Mouse (Mus musculus) neural tube, embryonic 10.5 days (tissue): ENCODE data around the gene Fnip1.
A peak's percentile ranks its signal among the peaks of the same experiment; 100 is the strongest.

Experiments used
- DNase-seq: peaks from one replicate; pipeline ENCODE4 v3.0.0-alpha.2; 2017; ENCODE audit warnings: low spot score; ENCODE audit errors: extremely low spot score

Gene Fnip1

DNA sequence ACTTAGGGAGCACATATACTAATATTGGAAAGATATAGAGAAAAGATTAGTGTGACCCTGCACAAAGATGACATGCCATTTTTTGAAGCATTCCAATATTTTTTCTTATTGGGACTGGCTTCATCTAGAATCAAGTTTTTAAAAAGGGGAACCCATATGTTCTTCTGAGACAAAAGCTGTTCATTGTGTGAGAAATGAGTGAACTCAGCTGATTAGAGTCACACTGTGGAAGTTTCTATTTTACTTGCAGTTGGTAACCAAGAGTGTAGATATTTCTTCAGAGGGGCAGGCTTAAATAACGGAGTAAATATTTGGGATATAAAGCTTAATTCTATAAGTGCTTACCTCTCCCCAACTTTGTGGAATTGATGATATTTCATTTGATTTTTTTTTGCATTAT, 20.2 kb downstream of the Fnip1 start:
- no peak for DNase-seq

DNA sequence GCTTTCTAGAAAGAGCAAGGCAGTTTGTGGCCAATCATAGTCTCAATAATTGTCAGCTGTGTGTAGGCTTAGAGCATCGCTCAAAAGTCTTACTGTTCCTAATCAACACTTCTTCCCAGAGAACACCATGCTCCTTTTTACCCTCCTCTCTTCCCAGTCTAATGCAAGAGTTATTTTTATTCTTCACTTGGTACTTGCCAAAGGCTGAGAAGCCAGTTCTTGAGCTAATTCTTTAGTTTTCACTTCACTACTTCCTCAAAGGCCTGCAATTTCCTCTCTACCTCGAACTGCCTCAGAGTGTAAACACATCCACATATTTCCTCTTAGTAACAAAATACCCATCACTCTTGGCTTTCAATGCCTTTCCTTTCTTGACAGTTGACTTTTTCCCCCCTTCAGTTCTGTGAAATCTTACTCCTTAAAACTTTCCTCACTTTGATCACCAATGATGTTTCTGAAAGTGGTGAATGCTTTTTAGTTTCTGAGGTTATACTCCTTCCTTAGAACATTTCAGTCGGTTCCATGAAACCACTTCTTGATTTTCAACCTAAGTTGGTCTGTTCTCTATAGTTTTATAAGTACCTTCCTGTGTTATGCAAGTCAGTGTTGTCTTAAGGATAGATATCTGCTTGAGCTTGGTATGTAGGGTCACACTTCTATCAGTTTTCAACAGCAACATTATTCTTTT, 26.7 kb downstream of the Fnip1 start:
- DNase-seq, result no peak

DNA sequence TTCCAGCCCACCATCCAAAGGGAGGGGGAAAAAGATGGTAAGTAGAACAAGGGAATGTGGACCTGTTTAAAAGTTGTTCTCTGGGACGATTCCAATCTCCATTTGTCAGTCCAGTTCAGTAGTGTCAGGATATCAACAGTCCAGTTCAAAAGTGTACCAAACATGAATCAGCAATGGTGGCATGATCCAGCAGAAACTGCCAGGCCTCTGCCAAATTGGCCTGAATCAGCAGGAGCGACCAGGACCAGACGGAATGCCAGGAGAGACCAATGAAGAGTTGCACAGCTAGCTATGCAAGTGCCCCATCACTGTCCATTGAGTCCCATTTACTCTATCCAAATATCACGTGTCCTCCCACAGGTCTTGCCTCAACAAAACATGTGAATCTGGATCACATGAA, 34.2 kb downstream of the Fnip1 start:
- no peak for DNase-seq

DNA sequence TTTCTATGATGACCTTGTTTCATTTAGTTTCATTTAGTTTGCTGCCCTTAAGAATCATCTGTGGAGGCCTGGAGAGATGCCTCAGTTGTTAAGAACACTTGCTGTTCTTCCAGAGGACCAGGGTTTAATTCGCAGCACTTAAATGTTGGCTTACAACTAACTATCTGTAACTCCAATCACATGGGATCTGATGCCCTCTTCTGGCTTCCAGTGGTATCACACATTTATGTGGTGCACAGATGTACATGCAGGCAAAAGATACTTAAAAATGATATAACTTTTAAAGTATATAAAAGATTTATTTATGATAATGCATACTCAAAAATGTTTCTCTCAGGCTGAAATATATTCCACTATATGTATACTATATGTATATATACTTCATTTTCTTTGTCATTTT, 40.4 kb downstream of the Fnip1 start:
- no peak for DNase-seq

DNA sequence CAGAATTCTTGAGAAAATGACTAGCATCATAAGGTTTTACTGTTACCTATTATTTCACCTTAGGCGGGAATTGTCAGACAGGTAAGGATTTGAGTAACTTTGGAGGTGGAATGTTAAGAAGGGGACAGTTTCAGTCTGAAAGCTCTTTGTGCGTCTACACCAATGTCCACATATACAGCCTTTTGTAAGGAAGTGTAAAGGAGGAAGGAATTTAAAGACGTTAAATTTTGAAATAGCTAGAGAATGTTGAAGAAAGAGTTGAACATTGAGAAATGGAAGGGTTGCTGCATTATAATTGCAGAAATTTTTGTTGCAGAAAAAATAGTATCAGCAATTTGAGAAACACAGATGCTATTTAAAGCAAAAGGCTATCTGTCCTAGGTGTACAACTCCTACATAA, 48.0 kb downstream of the Fnip1 start:
- DNase-seq, result no peak

DNA sequence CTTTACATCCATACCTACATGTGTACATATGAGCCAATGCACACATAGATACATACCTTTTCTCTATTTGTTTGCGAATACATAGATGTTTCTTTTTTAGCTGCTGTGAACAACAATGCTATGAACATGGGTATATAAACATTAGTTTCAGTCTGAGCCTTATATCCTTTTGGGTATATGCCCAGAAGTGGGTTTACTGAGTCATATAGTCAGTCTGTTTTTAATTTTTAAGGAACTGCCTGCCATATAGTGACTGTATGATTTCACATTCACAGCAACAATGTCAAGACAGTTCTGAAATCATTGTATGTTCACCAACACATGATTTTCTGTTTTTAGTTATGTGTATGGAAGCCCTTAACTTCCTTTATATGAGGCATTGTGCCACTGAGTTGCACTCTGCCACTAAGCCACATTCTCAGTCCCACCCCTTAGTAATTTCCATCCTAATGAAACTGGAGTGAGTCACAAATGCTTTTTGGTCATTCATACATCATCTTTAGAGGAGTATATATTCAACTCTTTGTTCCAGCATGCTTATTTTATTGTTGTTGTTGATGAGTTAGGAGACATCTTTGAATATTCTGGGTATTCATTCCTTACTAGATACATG, 54.1 kb downstream of the Fnip1 start:
- no peak for DNase-seq

DNA sequence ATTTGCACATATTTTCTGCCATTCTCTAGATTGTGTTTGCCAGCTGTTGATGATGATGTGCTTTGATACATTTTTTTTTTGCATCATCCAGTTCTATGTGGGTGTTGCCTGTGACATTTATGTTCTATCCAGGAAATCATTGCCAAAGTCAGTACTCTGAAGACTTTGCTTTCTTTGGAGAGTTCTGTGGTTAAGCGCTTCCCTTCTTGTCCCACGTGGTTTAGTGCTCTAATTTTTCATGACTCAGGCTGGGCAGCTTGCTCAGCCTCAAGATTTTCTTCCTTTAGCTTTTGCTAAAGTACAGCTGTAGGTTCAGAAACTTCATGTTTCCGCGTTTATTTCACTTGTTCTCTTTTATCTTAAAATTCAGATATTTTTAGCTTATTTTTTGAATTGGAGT, 54.6 kb downstream of the Fnip1 start:
- no peak for DNase-seq

DNA sequence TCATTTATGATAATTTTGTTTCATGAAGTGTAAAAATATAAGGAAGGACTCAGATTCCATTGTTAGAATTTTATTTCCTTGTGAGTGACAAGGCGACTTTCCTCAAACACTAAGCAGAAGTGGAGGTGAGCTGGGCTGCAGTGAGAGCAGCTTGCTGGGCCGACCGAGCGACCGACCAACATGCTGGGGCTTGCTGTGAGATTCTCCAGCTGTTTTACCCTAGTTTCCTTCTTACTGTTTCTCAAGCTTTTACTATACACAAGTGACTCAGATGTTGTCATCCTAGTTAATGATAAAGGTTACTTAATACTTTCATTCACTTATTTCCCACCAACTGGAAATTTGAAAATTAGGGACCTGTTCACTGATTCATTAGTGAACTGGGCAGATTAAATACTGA, 61.8 kb downstream of the Fnip1 start:
- no peak for DNase-seq

DNA sequence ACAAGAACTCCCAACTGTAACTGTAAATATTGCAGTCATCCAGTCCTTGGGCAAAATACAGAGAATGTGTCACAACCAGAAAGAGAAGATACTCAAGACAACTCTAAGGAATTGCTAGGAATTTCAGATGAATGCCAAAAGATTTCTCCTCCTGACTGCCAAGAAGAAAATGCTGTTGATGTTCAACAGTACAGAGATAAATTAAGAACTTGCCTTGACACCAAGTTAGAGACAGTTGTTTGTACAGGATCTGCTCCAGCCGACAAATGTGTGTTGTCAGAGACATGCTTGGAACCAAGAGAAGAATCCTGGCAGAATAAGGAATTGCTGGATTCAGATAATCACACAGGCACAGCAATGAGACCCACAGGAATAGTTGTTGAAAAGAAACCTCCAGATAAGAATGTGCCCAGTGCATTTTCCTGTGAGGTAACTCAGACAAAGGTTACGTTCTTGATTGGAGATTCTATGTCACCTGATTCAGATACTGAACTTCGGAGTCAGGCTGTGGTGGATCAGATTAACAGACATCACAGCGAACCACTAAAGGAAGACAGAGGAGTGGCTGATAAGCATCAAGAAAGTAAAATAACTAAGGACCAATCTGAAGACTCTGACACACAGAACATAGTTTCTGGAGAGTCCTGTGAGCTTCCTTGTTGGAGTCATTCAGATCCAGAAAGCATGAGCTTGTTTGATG, 64.7 kb downstream of the Fnip1 start:
- DNase-seq, result no peak

DNA sequence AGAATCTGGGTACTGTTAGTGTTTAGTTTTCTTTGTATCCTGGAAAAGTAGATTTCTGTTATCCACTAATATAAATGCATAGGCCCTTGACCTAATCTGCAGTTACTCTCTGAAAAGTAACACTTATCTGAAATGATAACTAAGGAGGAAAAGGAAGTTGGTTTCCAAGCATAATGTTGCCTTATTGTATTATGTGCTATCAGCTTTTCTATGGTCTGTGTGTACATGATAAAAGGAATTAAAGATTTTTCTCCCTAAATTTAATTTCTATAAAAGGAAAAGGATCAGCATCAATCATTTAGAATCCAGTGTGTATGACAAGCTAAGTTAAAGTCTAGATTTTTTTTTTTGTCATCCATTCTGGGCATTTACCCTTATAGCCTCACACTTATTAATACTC, 75.6 kb downstream of the Fnip1 start:
- no peak for DNase-seq

DNA sequence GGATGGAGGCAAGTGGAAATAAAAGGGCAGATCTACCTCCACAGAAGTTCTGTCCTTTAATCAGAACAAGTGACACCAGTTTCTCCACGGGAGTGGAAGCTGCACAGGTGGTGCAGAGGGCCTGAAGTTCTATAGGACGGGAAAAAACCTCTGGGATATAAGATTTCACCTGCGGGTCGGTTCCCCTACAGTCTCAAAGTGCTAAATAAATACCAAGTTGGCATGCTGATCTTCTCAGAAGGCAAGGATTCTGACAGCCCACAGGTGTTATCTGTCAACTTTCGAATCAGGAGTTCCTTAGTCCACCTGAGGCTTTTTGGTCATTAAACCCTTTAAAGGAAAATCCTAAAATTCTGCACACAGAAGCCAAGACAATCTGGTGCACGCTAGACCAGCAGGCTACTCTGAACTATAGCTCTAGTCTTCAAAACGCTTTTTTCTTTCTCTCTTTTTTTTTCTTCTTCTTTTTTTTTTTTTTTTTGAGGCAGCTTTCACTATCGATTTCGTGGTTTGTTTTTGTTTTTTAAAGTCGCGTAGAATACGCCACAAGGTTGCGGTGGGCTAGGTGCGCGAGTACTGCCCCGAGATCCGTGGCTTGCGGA, 84.0 kb downstream of the Fnip1 start:
- DNase-seq, result peak; percentile 17

DNA sequence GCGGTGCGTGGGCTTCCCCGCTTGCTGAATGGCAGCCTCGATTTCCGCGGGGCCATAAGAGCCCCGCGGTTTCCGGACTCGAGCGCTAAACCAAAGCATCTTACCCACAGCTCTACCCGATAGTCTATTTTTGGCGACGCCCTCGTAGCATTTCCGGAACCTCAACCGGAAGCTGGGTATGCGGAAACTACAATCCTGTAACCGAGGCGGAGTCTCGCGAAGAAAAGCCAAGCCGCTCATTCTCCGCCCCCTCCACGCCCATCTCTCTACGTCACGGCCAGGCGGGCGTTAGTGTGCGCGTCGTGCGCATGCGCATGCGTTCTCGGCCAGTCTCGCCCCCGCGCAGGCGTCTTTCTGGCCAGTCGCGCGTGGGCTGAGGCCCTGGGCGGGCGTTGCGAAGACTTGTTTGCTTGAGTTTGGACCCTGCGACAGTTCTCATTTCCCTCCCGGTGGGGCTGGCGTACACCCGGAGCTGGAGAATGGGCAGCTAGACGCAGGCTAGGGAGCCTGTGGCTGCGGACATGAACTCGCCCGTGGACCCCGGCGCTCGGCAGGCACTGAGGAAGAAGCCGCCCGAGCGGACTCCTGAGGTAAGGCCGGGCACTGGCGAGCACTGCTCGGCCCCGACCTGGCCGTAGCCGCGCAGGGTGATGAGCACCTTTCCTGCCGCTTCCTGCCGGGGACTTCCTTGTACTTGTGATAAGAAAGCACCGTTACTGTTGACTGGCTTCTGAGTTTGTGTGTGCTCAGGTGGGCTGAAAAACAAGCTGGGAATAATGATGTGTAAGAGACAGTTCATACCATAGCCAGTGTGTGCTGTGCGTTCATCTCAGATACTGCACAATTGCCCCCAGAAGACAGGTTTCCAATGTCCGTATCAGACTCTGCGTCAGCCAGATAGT, 84.8 kb downstream of the Fnip1 start, which contains the start of gene Rapgef6:
Rapgef6 (plus strand) TSS at position 319 of the 902 bp plus-strand sequence.
- peak; percentile 100 for DNase-seq

DNA sequence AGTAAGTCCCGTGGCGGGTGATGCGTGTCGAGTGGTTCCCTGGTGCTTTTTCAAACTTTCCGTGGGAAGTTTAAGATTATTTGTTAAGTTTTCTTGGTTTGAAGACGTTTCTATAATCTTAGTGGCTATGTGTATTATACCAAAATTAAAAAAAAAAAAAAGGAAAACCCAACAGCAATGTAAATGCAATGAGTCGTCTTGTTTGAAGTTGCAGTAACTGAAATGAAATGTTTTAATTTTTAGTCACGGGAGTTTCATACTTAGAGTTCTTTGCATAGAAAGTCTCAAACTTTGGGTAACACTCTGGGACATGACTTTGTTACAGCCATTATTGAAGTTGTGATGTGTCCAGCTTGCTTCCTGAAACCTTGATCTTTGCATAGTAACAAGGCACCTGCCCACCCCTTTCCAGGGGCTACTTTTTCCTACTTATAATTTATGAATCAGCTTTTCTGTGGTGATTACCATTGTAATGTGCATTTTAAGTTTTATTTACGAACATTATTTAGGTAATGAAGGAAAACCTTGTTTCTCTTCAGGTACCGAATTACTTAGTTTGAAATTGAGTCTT, 85.5 kb downstream of the Fnip1 start:
- DNase-seq, result no peak

DNA sequence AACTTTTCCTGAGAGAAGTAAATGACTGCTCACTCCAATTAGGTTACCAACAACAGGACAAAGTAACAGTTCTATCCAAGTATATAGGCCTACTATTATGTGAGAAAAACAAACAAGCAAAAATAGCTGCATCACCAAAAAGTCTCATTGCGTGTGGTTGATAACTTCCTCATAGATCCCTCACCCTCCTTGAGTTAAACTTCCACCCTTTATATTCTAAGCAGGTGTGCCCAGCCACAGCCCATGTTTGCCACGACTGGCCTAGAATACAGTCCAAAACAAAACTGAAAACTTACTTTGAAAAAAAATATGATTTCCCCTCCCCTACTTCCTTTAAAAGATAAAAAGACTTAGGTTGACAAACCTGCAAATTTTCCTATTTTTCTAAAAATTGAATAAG, 90.0 kb downstream of the Fnip1 start:
- no peak for DNase-seq

DNA sequence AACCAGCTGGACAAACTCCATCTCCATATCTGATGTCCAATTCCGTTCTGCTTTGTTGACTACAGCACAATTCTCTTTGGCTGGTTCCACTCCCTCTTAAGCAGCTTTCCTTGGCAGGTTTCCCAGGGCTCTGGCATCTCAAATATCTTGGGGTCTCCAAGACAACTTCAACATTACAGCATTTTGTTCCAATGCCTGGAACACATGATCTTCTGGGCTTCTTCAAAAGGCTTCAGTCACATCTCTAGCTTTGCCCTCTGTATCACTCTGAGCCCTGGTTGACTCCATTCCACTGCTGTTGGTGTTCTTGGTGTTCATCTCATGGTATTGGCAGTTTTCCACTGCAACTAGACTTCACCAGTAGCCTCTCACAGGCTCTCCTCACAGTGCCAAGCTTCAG, 92.4 kb downstream of the Fnip1 start:
- DNase-seq, result no peak

DNA sequence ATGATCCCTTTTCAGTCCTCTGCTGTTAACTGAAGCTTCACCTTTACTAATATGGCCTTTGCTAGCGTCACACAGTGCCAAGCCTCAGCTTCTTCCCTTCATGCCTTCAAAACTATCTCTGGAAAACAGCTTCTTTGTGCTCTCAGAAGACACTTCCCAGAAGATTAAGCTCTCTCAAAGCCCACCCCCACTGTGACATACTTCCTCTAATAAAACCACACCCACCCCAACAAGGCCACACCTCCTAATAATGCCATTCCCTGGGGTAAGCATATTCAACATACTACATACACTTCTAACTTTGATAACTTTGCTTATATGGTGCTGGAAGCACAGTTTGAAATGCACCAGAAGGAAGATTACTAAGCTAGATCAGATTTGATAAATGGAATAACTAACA, 92.9 kb downstream of the Fnip1 start:
- no peak for DNase-seq

DNA sequence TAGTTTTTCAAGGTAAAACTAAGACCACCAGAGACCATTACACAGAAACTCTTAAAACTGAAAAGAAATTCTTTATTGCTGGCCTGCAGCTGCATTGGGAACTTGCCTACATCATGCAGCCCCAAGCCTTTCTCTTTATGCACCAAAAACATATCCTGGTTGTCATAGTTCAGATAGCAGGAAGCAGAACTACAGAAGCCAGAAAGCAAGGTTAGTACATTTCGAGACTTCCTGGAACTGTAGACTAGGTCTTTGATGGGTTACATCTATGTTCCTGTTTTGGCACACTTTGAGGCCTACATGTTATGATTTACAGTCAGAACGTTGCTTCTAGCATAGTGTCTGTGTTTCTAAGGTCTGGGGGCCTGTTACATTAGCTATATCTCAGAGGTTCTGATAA, 95.8 kb downstream of the Fnip1 start:
- DNase-seq, result no peak

DNA sequence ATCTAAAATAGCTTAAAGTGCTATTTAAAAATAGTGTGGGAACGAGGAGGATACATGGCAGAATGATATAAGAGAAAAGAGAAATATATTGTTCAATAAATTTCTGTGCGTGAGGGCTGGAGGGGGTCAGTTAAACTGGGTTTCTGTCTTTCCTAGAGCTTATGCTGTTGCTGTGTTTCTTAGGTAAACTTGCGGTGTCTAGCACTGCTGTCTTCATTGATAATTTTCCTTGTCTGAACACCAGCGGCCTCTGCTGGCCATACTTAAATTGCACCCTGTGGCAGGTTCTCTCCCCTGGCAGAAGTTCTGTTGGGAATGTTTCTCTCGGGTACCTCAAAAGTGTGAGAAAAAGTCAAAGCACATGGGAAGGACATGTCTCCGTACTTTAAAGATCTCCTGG, 96.9 kb downstream of the Fnip1 start:
- DNase-seq, result peak; percentile 58

DNA sequence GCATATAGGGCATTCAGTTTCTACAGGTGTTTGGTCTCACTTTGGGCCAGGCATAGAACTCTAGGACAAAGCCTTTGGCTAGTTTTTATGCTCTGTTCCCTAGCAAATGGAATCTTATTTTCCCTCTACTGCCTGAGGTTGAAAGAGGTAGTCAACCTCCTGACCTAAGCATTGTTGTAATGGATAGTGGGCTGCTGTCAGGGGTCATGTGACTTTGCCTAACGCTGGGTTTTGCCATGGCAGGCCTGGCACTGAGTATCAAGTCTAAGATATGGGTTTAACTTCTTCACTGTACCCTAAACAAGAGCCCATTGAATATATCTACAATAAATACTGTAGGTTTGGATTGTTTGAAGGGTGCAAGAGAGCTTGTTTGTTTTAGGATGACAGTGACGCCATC, 101.0 kb downstream of the Fnip1 start:
- no peak for DNase-seq

DNA sequence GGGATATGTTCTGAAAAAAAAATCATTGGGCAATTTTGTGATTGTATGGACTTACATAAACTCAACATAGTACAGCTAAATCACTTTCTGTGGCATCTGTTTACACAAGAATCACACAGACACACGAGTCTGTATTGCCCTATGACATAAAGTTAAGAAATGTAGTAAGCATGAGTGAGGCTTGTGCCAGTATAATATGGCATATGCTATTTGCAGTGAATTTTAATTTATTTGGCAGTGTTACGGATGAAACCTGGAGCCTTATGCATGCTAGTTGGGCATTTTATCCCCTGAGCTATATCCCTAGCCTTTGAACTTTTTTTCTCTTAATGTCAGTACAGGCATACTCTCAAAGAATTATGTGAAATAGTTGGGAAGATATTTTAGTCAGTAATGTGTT, 101.5 kb downstream of the Fnip1 start:
- no peak for DNase-seq

DNA sequence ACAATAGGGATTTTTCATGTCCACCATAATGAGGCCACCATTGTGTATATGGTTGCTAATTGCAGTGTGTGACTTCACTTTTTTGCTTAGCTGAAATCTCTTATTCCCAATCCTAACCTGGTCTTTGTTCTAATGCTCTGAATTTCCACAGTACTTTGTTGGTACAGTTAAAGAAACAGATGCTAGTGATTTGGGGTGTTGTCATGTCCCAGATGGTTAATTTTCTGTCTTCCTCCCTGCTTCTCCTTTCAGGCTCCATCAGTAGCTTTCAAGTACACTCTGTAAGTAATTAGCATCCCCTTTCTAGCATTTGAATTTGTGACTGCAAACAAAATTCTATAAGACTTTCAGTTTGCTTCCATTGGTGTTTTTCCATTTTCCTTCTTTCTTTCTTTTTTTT, 102.3 kb downstream of the Fnip1 start:
- DNase-seq, result no peak
